Mouse (Mus musculus) liver, embryonic 12.5 days (tissue): ENCODE results near the gene Cop1. TPM values are rescaled to one million over a fixed set of nuclear protein-coding genes. Genes with fewer than 3 reads are reported as not detected.

Source experiments
- ATAC-seq: fragments of 200-750 bp; cut with Nextera tagmentation; 2 replicates; pipeline ENCODE4 v1.8.0; 2017; ENCODE audit warnings: moderate number of reproducible peaks, mild to moderate bottlenecking, moderate library complexity
- H3K27ac ChIP-seq: fragments of 300-500 bp; sonication (generic); 2 replicates; pipeline ENCODE4 v1.5.1; 2016; ENCODE audit warnings: mild to moderate bottlenecking
- H3K27me3 ChIP-seq: fragments of 300-500 bp; sonication (generic); replicated peaks from 2 replicates; pipeline ENCODE4 v1.6.1; 2016; ENCODE audit warnings: mild to moderate bottlenecking, moderate library complexity
- H3K36me3 ChIP-seq: fragments of 300-500 bp; sonication (generic); 2 replicates; pipeline ENCODE4 v1.6.1; 2016; ENCODE audit warnings: mild to moderate bottlenecking, moderate library complexity
- H3K4me1 ChIP-seq: fragments of 300-500 bp; sonication (generic); 2 replicates; pipeline ENCODE4 v1.6.1; 2016
- H3K4me2 ChIP-seq: fragments of 300-500 bp; sonication (generic); 2 replicates; pipeline ENCODE4 v1.6.1; 2016; ENCODE audit warnings: mild to moderate bottlenecking, moderate library complexity
- H3K4me3 ChIP-seq: fragments of 300-500 bp; sonication (generic); 2 replicates; pipeline ENCODE4 v1.5.1; 2016; ENCODE audit warnings: mild to moderate bottlenecking, moderate library complexity
- H3K9ac ChIP-seq: fragments of 300-500 bp; sonication (generic); 2 replicates; pipeline ENCODE4 v1.6.1; 2016; ENCODE audit warnings: mild to moderate bottlenecking, moderate library complexity
- H3K9me3 ChIP-seq: fragments of 300-500 bp; sonication (generic); replicated peaks from 2 replicates; pipeline ENCODE4 v1.6.1; 2016; ENCODE audit warnings: mild to moderate bottlenecking, moderate library complexity
- WGBS: fragments of 180-500 bp; shearing (Covaris S2); methylation state at CpG from one replicate; pipeline ENCODE4 v1.1.7; 2016; ENCODE audit not compliant: insufficient replicate concordance; 5-methylcytosine and 5-hydroxymethylcytosine counted together
- microRNA-seq: library from miRNA; unstranded; fragments of <30 nt; microRNA quantifications from one replicate; pipeline ENCODE4, GENCODE M21; 2017
- polyA plus RNA-seq: library from polyadenylated mRNA; unstranded; fragments of >200 nt; fragmentation: Nextera tagmentation; extraction: Ambion mirVana; gene quantifications from 2 replicates; pipeline ENCODE4 v1.2.1, GENCODE M21; 2016

Cop1 gene
- polyA plus RNA-seq, 1 experiment from 2014 or later, result 128 TPM

DNA sequence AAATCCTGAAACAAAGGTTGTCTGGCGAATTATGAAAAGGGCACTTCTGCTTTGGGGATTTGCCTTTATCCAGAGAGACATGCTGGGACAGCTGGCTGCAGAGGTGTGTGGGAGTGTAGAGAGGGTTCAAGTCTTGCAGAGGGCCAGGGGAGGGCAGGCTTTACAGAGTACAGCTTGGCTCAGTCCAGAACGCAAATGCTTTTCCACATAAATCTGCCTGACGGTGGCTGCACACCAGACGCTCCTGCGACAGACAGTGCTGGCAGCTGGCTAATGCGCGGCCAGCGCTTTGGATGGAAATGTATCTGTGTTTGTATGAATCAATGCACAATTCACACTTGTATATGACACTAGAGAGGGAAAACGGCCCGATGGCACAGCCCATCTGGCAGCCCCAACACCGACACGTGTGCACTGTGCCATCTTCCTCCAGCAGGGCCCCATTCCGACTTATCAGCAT lies 156.5 kb downstream of the Cop1 start:
- H3K36me3 ChIP-seq, result no peaks in the 10 kb centered on the region
- H3K4me1 ChIP-seq, result 0 out of 2 replicates have a peak, but pooled peaks cover 5% of the 10 kb centered on the region
- no peak overlapping the region for H3K9ac ChIP-seq
- no peak overlapping the region for H3K27ac ChIP-seq
- H3K27me3 ChIP-seq, result no peaks in the 10 kb centered on the region
- WGBS, result 75% methylated on average over 13 of the region's 13 CpGs
- H3K9me3 ChIP-seq, result no peaks in the 10 kb centered on the region
- H3K4me2 ChIP-seq, result no peak overlapping the region
- no peak overlapping the region for H3K4me3 ChIP-seq
- no peak for ATAC-seq

DNA sequence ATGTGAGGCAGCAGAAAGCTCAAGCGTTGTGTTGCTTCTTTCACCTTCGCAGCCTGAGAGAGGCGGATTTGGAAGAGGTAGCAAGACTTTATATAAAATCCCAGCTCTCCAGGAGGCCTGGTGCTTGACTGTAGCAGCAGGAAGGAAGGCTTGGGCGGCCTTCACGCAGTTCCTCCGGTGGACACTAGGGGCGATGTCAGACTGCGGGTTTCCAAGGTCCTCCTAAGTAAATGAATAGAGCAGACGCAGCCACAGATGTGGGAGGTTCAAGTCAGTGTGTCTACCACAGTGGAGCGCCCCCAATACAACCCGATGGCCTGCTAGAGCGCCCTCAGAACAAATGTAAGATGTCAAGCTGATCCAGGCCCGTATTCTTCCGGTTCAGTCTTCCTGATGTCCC lies 157.9 kb downstream of the Cop1 start:
- Histone ChIP-seq H3K36me3 (no peaks in the 10 kb centered on the region), H3K4me2 (no peak overlapping the region), H3K9me3 (no peaks in the 10 kb centered on the region), H3K9ac (no peak overlapping the region), H3K4me3 (no peak overlapping the region), H3K4me1 (0 out of 2 replicates have a peak, but pooled peaks cover 5% of the 10 kb centered on the region), H3K27me3 (no peaks in the 10 kb centered on the region), H3K27ac (no peak overlapping the region)
- ATAC-seq, result no peak; the same call in 1 of the 2 replicates
- 16% methylated on average over 14 of the region's 14 CpGs for WGBS

GRCm38 (mm10) chr1:159392667-159393066 lies 160.5 kb downstream of the Cop1 start:
- WGBS, result 55% methylated on average over 8 of the region's 8 CpGs
- H3K27ac ChIP-seq, result no peak overlapping the region
- no peak overlapping the region for H3K4me3 ChIP-seq
- no peak for ATAC-seq
- no peak overlapping the region for H3K4me2 ChIP-seq
- H3K27me3 ChIP-seq, result 0 out of 2 replicates have a peak, but pooled peaks cover 3% of the 10 kb centered on the region
- H3K9ac ChIP-seq, result no peak overlapping the region
- H3K9me3 ChIP-seq, result no peaks in the 10 kb centered on the region
- H3K36me3 ChIP-seq, result no peaks in the 10 kb centered on the region
- H3K4me1 ChIP-seq, result 0 out of 2 replicates have a peak, but pooled peaks cover 5% of the 10 kb centered on the region

GRCm38 (mm10) chr1:159393070-159393699 lies 161.1 kb downstream of the Cop1 start:
- H3K27ac ChIP-seq, result no peak overlapping the region
- H3K27me3 ChIP-seq, result 0 out of 2 replicates have a peak, but pooled peaks cover 3% of the 10 kb centered on the region

GRCm38 (mm10) chr1:159393931-159394330 lies 161.8 kb downstream of the Cop1 start:
- no peak for ATAC-seq
- Histone ChIP-seq H3K9me3 (no peaks in the 10 kb centered on the region), H3K9ac (no peak overlapping the region), H3K4me3 (no peak overlapping the region), H3K27ac (no peak overlapping the region), H3K4me1 (0 out of 2 replicates have a peak, but pooled peaks cover 5% of the 10 kb centered on the region), H3K4me2 (no peak overlapping the region), H3K36me3 (no peaks in the 10 kb centered on the region), H3K27me3 (0 out of 2 replicates have a peak, but pooled peaks cover 3% of the 10 kb centered on the region)
- 48% methylated on average over 1 of the region's 1 CpGs for WGBS

More at GRCm38 (mm10) chr1:159393070-159393699, 161.1 kb downstream of the Cop1 start:
- ATAC-seq, result no peak
- Histone ChIP-seq H3K36me3 (no peaks in the 10 kb centered on the region), H3K9me3 (no peaks in the 10 kb centered on the region), H3K4me1 (0 out of 2 replicates have a peak, but pooled peaks cover 5% of the 10 kb centered on the region), H3K4me2 (no peak overlapping the region), H3K4me3 (no peak overlapping the region), H3K9ac (no peak overlapping the region)
- 26% methylated on average over 6 of the region's 6 CpGs for WGBS

GRCm38 (mm10) chr1:159396515-159396914 lies 164.4 kb downstream of the Cop1 start:
- Histone ChIP-seq H3K27ac (no peak overlapping the region), H3K4me3 (no peak overlapping the region), H3K9me3 (no peaks in the 10 kb centered on the region), H3K36me3 (no peaks in the 10 kb centered on the region), H3K4me2 (peak overlapping the region; percentile 42), H3K4me1 (0 out of 2 replicates have a peak, but pooled peaks cover 5% of the 10 kb centered on the region), H3K9ac (no peak overlapping the region), H3K27me3 (0 out of 2 replicates have a peak, but pooled peaks cover 3% of the 10 kb centered on the region)
- 10% methylated on average over 9 of the region's 9 CpGs for WGBS
- no peak for ATAC-seq

Small RNA genes lying within 50 kb of the gene (microRNA-seq; reads per million reads assigned to microRNA genes)
- 24.3 reads per million, percentile 33 among the genes with 10 or more reads in this experiment for gene Mir1843b
